In genomic region chr16:91442446-91442845, GRCm38 (mm10) we compare ENCODE assay signal across 12 mouse cellular contexts. TPM values are rescaled to one million over a fixed set of nuclear protein-coding genes. Genes with fewer than 3 reads are reported as not detected.
DNase-seq lines count a peak whose midpoint lies in the region; ATAC-seq lines count a peak whose summit lies in the region.
"Had no signal": no experiment of that assay in that cellular context is flagged by ENCODE, and none has a peak within 500 bp of the region (broad histone marks: within the 10 kb centered on the region; RNA-seq: fewer than 3 reads in every experiment).

No protein-coding gene starts in this region.

- no peaks in the 10 kb centered on the region for H3K36me3 ChIP-seq in limb, embryonic 10.5 days
- H3K36me3 ChIP-seq in midbrain, embryonic 16.5 days (ENCODE audit: control insufficient read depth, insufficient read depth, low read length): no peaks in the 10 kb centered on the region
- H3K36me3 ChIP-seq: embryonic facial prominence, embryonic 12.5 days had no signal

- H3K4me3 ChIP-seq in limb, embryonic 10.5 days: no peak overlapping the region
- no peak overlapping the region for H3K4me3 ChIP-seq in midbrain, embryonic 16.5 days (ENCODE audit: low read depth, low read length)
- H3K4me3 ChIP-seq: embryonic facial prominence, embryonic 12.5 days had no signal

- H3K4me1 ChIP-seq in limb, embryonic 10.5 days: peaks cover 17% of the 10 kb centered on the region
- H3K4me1 ChIP-seq in midbrain, embryonic 16.5 days (ENCODE audit: control insufficient read depth, insufficient read depth, low read length): no peaks in the 10 kb centered on the region

- H3K27ac ChIP-seq in limb, embryonic 10.5 days: peak overlapping the region; percentile 58; the same call in 1 of the 2 replicates
- H3K27ac ChIP-seq in midbrain, embryonic 16.5 days (ENCODE audit: low read length): no peak overlapping the region
- H3K27ac ChIP-seq: embryonic facial prominence, embryonic 12.5 days; kidney, postnatal 0 days had no signal

- no peaks in the 10 kb centered on the region for H3K9me3 ChIP-seq in limb, embryonic 10.5 days (replicated peaks)
- H3K9me3 ChIP-seq in midbrain, embryonic 16.5 days (replicated peaks; ENCODE audit: control insufficient read depth, low read length, poor library complexity, severe bottlenecking): no peaks in the 10 kb centered on the region
- H3K9me3 ChIP-seq: embryonic facial prominence, embryonic 12.5 days had no signal

- H3K4me2 ChIP-seq in midbrain, embryonic 16.5 days (ENCODE audit: low read length): no peak overlapping the region
- H3K4me2 ChIP-seq: embryonic facial prominence, embryonic 12.5 days had no signal

- DNase-seq in left cerebral cortex, adult 18-20 months (ENCODE audit: low spot score in 2 of 2): peak; percentile 10 to 57
- no peak for DNase-seq in left cerebral cortex, postnatal 10 days (ENCODE audit: extremely low spot score in 1 of 2, low spot score in 2 of 2)
- DNase-seq in limb, embryonic 10.5 days (ENCODE audit: low spot score): no peak
- DNase-seq in thymus, adult 18-20 months: peak; percentile 38 to 72
- DNase-seq in cerebellum, postnatal 4 days (ENCODE audit: low spot score in 2 of 2): no peak
- DNase-seq in adrenal gland, adult 18-20 months (ENCODE audit: low spot score in 2 of 2): no peak

- intact Hi-C loops in left cerebral cortex, postnatal 10 days (cut with DNase I): no loop called here

- H3K9ac ChIP-seq in midbrain, embryonic 16.5 days (ENCODE audit: low read depth, low read length): no peak overlapping the region
- H3K9ac ChIP-seq: embryonic facial prominence, embryonic 12.5 days had no signal

- no peaks in the 10 kb centered on the region for H3K27me3 ChIP-seq in limb, embryonic 10.5 days (ENCODE audit: low read depth, poor library complexity, severe bottlenecking)
- H3K27me3 ChIP-seq in midbrain, embryonic 16.5 days (ENCODE audit: control insufficient read depth, insufficient read depth, low read depth, low read length): no peaks in the 10 kb centered on the region
- H3K27me3 ChIP-seq: embryonic facial prominence, embryonic 12.5 days had no signal

- WGBS in limb, embryonic 10.5 days: 75% methylated on average over 4 of the region's 4 CpGs
- 77% methylated on average over 4 of the region's 4 CpGs for WGBS in midbrain, embryonic 16.5 days

- peak; percentile 59 for ATAC-seq in activated CD4-positive, CD25-positive, alpha-beta regulatory T cell, adult 4 months
- no peak for ATAC-seq in midbrain, embryonic 16.5 days

RNA-seq across cellular contexts. Expression of gene Il10rb, which starts 36.5 kb away (rescaled TPM):
- total RNA-seq in left cerebral cortex, adult 18-20 months (2021): 1 to 10 TPM; 9.8 to 9.9 TPM
- total RNA-seq in left cerebral cortex, postnatal 10 days (2021): 1 to 10 TPM; 7.9 to 8.9 TPM
- polyA plus RNA-seq in activated CD4-positive, CD25-positive, alpha-beta regulatory T cell, adult 4 months (2017; shearing (Covaris generic)): 100 to 1,000 TPM; 108 to 129 TPM
- polyA plus RNA-seq in limb, embryonic 10.5 days (2016; fragmentation: Nextera tagmentation; extraction: Ambion mirVana): 7.0 TPM in 2 replicates
- polyA plus RNA-seq in midbrain, embryonic 16.5 days (2015; fragmentation: Nextera tagmentation; extraction: Ambion mirVana): 10.4 and 11.1 TPM in 2 replicates
- total RNA-seq in adrenal gland, adult 18-20 months (2021): 100 to 1,000 TPM; 176 to 268 TPM

RNA-seq across cellular contexts. Expression of gene Ifnar1, which starts 42.6 kb away (rescaled TPM):
- 10 to 100 TPM; 41.7 to 53.2 TPM for total RNA-seq in left cerebral cortex, adult 18-20 months (2021)
- 10 to 100 TPM; 68.8 to 75.0 TPM for total RNA-seq in left cerebral cortex, postnatal 10 days (2021)
- polyA plus RNA-seq in activated CD4-positive, CD25-positive, alpha-beta regulatory T cell, adult 4 months (2017; shearing (Covaris generic)): 10 to 100 TPM; 87.0 to 90.6 TPM
- 53.8 and 61.4 TPM in 2 replicates for polyA plus RNA-seq in limb, embryonic 10.5 days (2016; fragmentation: Nextera tagmentation; extraction: Ambion mirVana)
- 48.0 and 51.7 TPM in 2 replicates for polyA plus RNA-seq in midbrain, embryonic 16.5 days (2015; fragmentation: Nextera tagmentation; extraction: Ambion mirVana)
- total RNA-seq in adrenal gland, adult 18-20 months (2021): 10 to 100 TPM; 53.5 to 55.4 TPM

RNA-seq across cellular contexts. Expression of gene Gm21970, which starts 50.9 kb away (rescaled TPM):
- not detected for total RNA-seq in left cerebral cortex, adult 18-20 months (2021)
- total RNA-seq in left cerebral cortex, postnatal 10 days (2021): not detected
- 1 to 10 TPM in 1 of 2 experiments, not detected in 1; 1.9 TPM for polyA plus RNA-seq in activated CD4-positive, CD25-positive, alpha-beta regulatory T cell, adult 4 months (2017; shearing (Covaris generic))
- polyA plus RNA-seq in limb, embryonic 10.5 days (2016; fragmentation: Nextera tagmentation; extraction: Ambion mirVana): not detected in 2 replicates
- polyA plus RNA-seq in midbrain, embryonic 16.5 days (2015; fragmentation: Nextera tagmentation; extraction: Ambion mirVana): not detected in 2 replicates
- total RNA-seq in adrenal gland, adult 18-20 months (2021): not detected
- total RNA-seq: ES-E14 had no signal
- polyA plus RNA-seq: embryonic facial prominence, embryonic 12.5 days; kidney, postnatal 0 days; limb, embryonic 14.5 days had no signal

Comparison
In these comparisons a context has a peak if more than half of its experiments do, and no peak if none do; other contexts are left out.
1. DNase-seq: peak in left cerebral cortex, adult 18-20 months (2 of 2) and thymus, adult 18-20 months (2 of 2); none in left cerebral cortex, postnatal 10 days (0 of 2), limb, embryonic 10.5 days (single experiment), cerebellum, postnatal 4 days (0 of 2) and adrenal gland, adult 18-20 months (0 of 2).
2. RNA of gene Il10rb, which starts 36.5 kb away (total RNA-seq): 176 to 268 TPM in adrenal gland, adult 18-20 months; 9.8 to 9.9 TPM in left cerebral cortex, adult 18-20 months and 7.9 to 8.9 TPM in left cerebral cortex, postnatal 10 days; every median in the first group is over 10 times any median in the second.